Mouse (Mus musculus) MEL (cell line): ENCODE measurements around the gene Cmklr1. TPM values are rescaled to one million over a fixed set of nuclear protein-coding genes. Genes with fewer than 3 reads are reported as not detected.

Source experiments
- DNase-seq: peaks from one replicate; pipeline ENCODE4 v3.0.0; 2011; ENCODE audit warnings: low read depth, low spot score
- H3K27ac ChIP-seq: 2 replicates; pipeline ENCODE4 v1.5.1; 2012; ENCODE audit warnings: low read depth, mild to moderate bottlenecking, control low read depth, low read length, moderate library complexity; ENCODE audit not compliant: control insufficient read depth
- H3K27me3 ChIP-seq, 2 experiments: fragments of 150-350 bp in 1 of 2; sonication (generic) in 1 of 2; 2 replicates each; pipeline ENCODE4 v1.6.1; 2012; ENCODE audit warnings: low read length in 2 of 2, mild to moderate bottlenecking in 2 of 2, improper control_type of control experiment in 1 of 2, moderate library complexity in 1 of 2; ENCODE audit not compliant: insufficient read depth in 2 of 2, control insufficient read depth in 1 of 2
- H3K36me3 ChIP-seq, 2 experiments: 2 replicates each; pipeline ENCODE4 v1.6.1; 2012 to 2014; ENCODE audit warnings: low read length in 2 of 2, improper control_type of control experiment in 1 of 2, inconsistent platforms in 1 of 2, mild to moderate bottlenecking in 1 of 2; ENCODE audit not compliant: insufficient read depth in 2 of 2, control insufficient read depth in 1 of 2
- H3K4me1 ChIP-seq, 2 experiments: fragments of 150-350 bp in 1 of 2; sonication (generic) in 1 of 2; 2 replicates each; pipeline ENCODE4 v1.6.1; 2012; ENCODE audit warnings: low read length in 2 of 2, improper control_type of control experiment in 1 of 2, mild to moderate bottlenecking in 1 of 2; ENCODE audit not compliant: insufficient read depth in 2 of 2, control insufficient read depth in 1 of 2
- H3K4me3 ChIP-seq, 2 experiments: fragments of 150-350 bp in 1 of 2; sonication (generic) in 1 of 2; 2 replicates each; pipeline ENCODE4 v1.5.1; 2012; ENCODE audit warnings: low read depth in 2 of 2, low read length in 2 of 2, mild to moderate bottlenecking in 2 of 2, moderate library complexity in 2 of 2, control low read depth in 1 of 2, improper control_type of control experiment in 1 of 2; ENCODE audit not compliant: control insufficient read depth in 1 of 2, insufficient read depth in 1 of 2
- H3K79me2 ChIP-seq: 2 replicates; pipeline ENCODE4 v1.6.1; 2012; ENCODE audit warnings: mild to moderate bottlenecking, low read length, moderate library complexity; ENCODE audit not compliant: control insufficient read depth, poor library complexity, insufficient read depth
- H3K9ac ChIP-seq: 2 replicates; pipeline ENCODE4 v1.6.1; 2012; ENCODE audit warnings: low read depth, mild to moderate bottlenecking, control low read depth, low read length, moderate library complexity; ENCODE audit not compliant: control insufficient read depth, poor library complexity, severe bottlenecking
- H3K9me3 ChIP-seq: fragments of 150-350 bp; sonication (generic); replicated peaks from 2 replicates; pipeline ENCODE4 v1.6.1; 2012; ENCODE audit warnings: mild to moderate bottlenecking, low read length, improper control_type of control experiment, moderate library complexity; ENCODE audit not compliant: insufficient read depth
- CHD1 ChIP-seq: IDR thresholded peaks from 2 replicates; pipeline ENCODE4 v1.6.1; 2012; ENCODE audit warnings: low read depth, mild to moderate bottlenecking, inconsistent platforms, low read length, improper control_type of control experiment
- E2F4 ChIP-seq: IDR thresholded peaks from 2 replicates; pipeline ENCODE4 v1.6.1; 2011; ENCODE audit warnings: low read depth, low read length, improper control_type of control experiment, borderline replicate concordance
- EP300 ChIP-seq, 2 experiments: IDR thresholded peaks; 2 replicates each; pipeline ENCODE4 v1.6.1; 2011; ENCODE audit warnings: improper control_type of control experiment in 2 of 2, low read length in 2 of 2, low read depth in 1 of 2, mild to moderate bottlenecking in 1 of 2
- ETS1 ChIP-seq: IDR thresholded peaks from 2 replicates; pipeline ENCODE4 v1.6.1; 2012; ENCODE audit warnings: low read depth, mild to moderate bottlenecking, inconsistent platforms, low read length, improper control_type of control experiment, moderate library complexity
- GATA1 ChIP-seq: IDR thresholded peaks from 2 replicates; pipeline ENCODE4 v1.6.1; 2011; ENCODE audit warnings: low read depth, low read length, improper control_type of control experiment
- MAX ChIP-seq: IDR thresholded peaks from 2 replicates; pipeline ENCODE4 v1.6.1; 2011; ENCODE audit warnings: low read length, improper control_type of control experiment
- MYC ChIP-seq: IDR thresholded peaks from 2 replicates; pipeline ENCODE4 v1.6.1; 2011; ENCODE audit warnings: low read depth, mild to moderate bottlenecking, low read length, improper control_type of control experiment, moderate library complexity
- NELFE ChIP-seq: IDR thresholded peaks from 2 replicates; pipeline ENCODE4 v1.6.1; 2011; ENCODE audit warnings: low read depth, low read length, improper control_type of control experiment
- NRF1 ChIP-seq: IDR thresholded peaks from 2 replicates; pipeline ENCODE4 v1.6.1; 2014; ENCODE audit warnings: low read depth, mild to moderate bottlenecking, inconsistent platforms, low read length, improper control_type of control experiment, moderate library complexity; ENCODE audit not compliant: poor library complexity, insufficient read depth, severe bottlenecking
- POLR2A ChIP-seq, 2 experiments: IDR thresholded peaks; 2 replicates each; pipeline ENCODE4 v1.6.1; 2011 to 2012; ENCODE audit warnings: low read length in 2 of 2, mild to moderate bottlenecking in 2 of 2, control low read depth in 1 of 2, improper control_type of control experiment in 1 of 2, low read depth in 1 of 2, moderate library complexity in 1 of 2; ENCODE audit not compliant: control insufficient read depth in 1 of 2, insufficient read depth in 1 of 2, poor library complexity in 1 of 2
- POLR2AphosphoS2 ChIP-seq: IDR thresholded peaks from 2 replicates; pipeline ENCODE4 v1.6.1; 2011; ENCODE audit warnings: low read length, improper control_type of control experiment
- POLR2AphosphoS5 ChIP-seq: IDR thresholded peaks from 2 replicates; pipeline ENCODE4 v1.6.1; 2012; ENCODE audit warnings: low read depth, borderline replicate concordance, mild to moderate bottlenecking, inconsistent platforms, low read length, moderate library complexity, mixed read lengths
- RAD21 ChIP-seq: IDR thresholded peaks from 2 replicates; pipeline ENCODE4 v1.6.1; 2011; ENCODE audit warnings: mild to moderate bottlenecking, low read depth, low read length, improper control_type of control experiment
- SMC3 ChIP-seq: IDR thresholded peaks from 2 replicates; pipeline ENCODE4 v1.6.1; 2011; ENCODE audit warnings: low read depth, low read length, improper control_type of control experiment
- TAL1 ChIP-seq: IDR thresholded peaks from 2 replicates; pipeline ENCODE4 v1.6.1; 2012; ENCODE audit warnings: mild to moderate bottlenecking, inconsistent platforms, low read length, moderate library complexity, mixed read lengths
- USF1 ChIP-seq: IDR thresholded peaks from 2 replicates; pipeline ENCODE4 v1.6.1; 2014; ENCODE audit warnings: low read depth, mild to moderate bottlenecking, inconsistent platforms, low read length, improper control_type of control experiment, moderate library complexity
- USF2 ChIP-seq, 2 experiments: IDR thresholded peaks; 2 replicates each; pipeline ENCODE4 v1.6.1; 2011 to 2012; ENCODE audit warnings: improper control_type of control experiment in 2 of 2, low read length in 2 of 2, borderline replicate concordance in 1 of 2, inconsistent platforms in 1 of 2, low read depth in 1 of 2, mild to moderate bottlenecking in 1 of 2; ENCODE audit not compliant: insufficient read depth in 1 of 2
- ZNF384 ChIP-seq: IDR thresholded peaks from 2 replicates; pipeline ENCODE4 v1.6.1; 2012; ENCODE audit warnings: low read depth, mild to moderate bottlenecking, inconsistent platforms, low read length, improper control_type of control experiment
- polyA plus RNA-seq, 2 experiments: library from polyadenylated mRNA; stranded (reverse) in 1 of 2; unstranded in 1 of 2; fragments of >175 nt in 1 of 2; fragments of >200 nt in 1 of 2; gene quantifications; 2 replicates each; pipeline versions ENCODE4 v1.2.1 to v1.2.4; 2012; ENCODE audit warnings: low replicate concordance in 2 of 2, low read depth in 1 of 2; ENCODE audit not compliant: insufficient read length in 2 of 2, insufficient read depth in 1 of 2, missing spikeins in 1 of 2
- total RNA-seq: library from RNA; depleted of rRNA; stranded (reverse); fragments of 300-350 nt; gene quantifications from 2 replicates; pipeline ENCODE4 v1.2.3, GENCODE M21; 2012

Gene Cmklr1
- total and polyA plus RNA-seq, 3 experiments, result not detected

GRCm38 (mm10) chr5:113674851-113675250 is 24.6 kb upstream of the Cmklr1 start:
- no peaks in the 10 kb centered on the region for H3K27me3 ChIP-seq
- TF ChIP-seq SMC3 (no peak), MAX (no peak), USF1 (no peak), USF2 (IDR thresholded peaks at IDR 0.05; ENCODE audit: borderline replicate concordance in 1 of 2, insufficient read depth in 1 of 2, low read depth in 1 of 2, low read length in 2 of 2) (no peak), NELFE (no peak), RAD21 (no peak), POLR2AphosphoS2 (no peak), TAL1 (no peak), MYC (no peak), CHD1 (no peak), EP300 (IDR thresholded peaks at IDR 0.05; ENCODE audit: low read depth in 1 of 2, low read length in 2 of 2) (no peak), ZNF384 (no peak), ETS1 (no peak), POLR2AphosphoS5 (no peak), POLR2A (IDR thresholded peaks at IDR 0.05; ENCODE audit: control insufficient read depth in 1 of 2, insufficient read depth in 1 of 2, low read depth in 1 of 2, low read length in 2 of 2, poor library complexity in 1 of 2) (no peak), NRF1 (no peak)
- TF ChIP-seq, all 39 proteins: peak for 0
- Histone ChIP-seq H3K79me2 (no peaks in the 10 kb centered on the region), H3K9ac (no peak overlapping the region), H3K4me1 (no peaks in the 10 kb centered on the region), H3K9me3 (no peaks in the 10 kb centered on the region), H3K4me3 (no peak overlapping the region), H3K36me3 (no peaks in the 10 kb centered on the region), H3K27ac (no peak overlapping the region)
- no peak for DNase-seq

DNA sequence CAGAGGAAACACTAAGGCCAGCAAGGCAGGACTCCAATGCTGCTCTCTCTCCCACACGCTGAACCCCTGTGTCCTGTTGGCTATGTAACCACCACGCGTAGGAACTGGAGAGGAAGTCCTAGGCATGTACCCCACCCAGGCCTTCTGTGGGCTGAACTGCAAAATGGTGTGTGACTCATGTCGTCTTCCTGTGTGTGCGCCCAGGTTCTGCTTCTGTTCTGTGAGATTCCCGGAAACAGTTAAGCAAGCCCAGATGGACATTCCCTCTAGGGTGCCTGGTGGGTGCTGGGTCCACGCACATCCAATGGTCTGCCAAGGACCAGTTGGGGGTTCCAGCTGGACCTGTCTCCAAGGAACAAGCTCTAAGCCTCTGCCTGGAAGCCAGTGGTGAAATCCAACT is 22.2 kb upstream of the Cmklr1 start:
- H3K27me3 ChIP-seq, result no peaks in the 10 kb centered on the region
- no peaks in the 10 kb centered on the region for H3K9me3 ChIP-seq
- DNase-seq, result no peak
- H3K9ac ChIP-seq, result no peak overlapping the region
- no peak overlapping the region for H3K4me3 ChIP-seq
- no peaks in the 10 kb centered on the region for H3K79me2 ChIP-seq
- no peaks in the 10 kb centered on the region for H3K36me3 ChIP-seq
- H3K4me1 ChIP-seq, result no peaks in the 10 kb centered on the region
- H3K27ac ChIP-seq, result no peak overlapping the region
- no peak for TF ChIP-seq GATA1
- no peak for TF ChIP-seq E2F4
